Mouse (Mus musculus) megakaryocyte, embryonic 14.5 days (primary cell): ENCODE measurements around the gene Galnt18.

ENCODE experiments used
- FLI1 ChIP-seq: IDR thresholded peaks from 2 replicates; pipeline ENCODE4 v1.6.1; 2012; ENCODE audit warnings: low read length, inconsistent platforms, mixed read lengths
- GATA1 ChIP-seq: IDR thresholded peaks from 3 replicates; pipeline ENCODE4 v1.6.1; 2012; ENCODE audit warnings: mixed read lengths, low read length, inconsistent platforms, borderline replicate concordance

- TF ChIP-seq FLI1 (no peak), GATA1 (no peak)
Observed at GRCm38 (mm10) chr7:111736365-111736764, 43.4 kb downstream of the Galnt18 start.
